Mouse (Mus musculus) WW6 (cell line): ENCODE data around the gene Nrf1.

ENCODE experiments used
- DNase-seq: peaks from one replicate; pipeline ENCODE4 v3.0.0-alpha.2; 2013; ENCODE audit warnings: low read depth, low spot score

Gene Nrf1

DNA sequence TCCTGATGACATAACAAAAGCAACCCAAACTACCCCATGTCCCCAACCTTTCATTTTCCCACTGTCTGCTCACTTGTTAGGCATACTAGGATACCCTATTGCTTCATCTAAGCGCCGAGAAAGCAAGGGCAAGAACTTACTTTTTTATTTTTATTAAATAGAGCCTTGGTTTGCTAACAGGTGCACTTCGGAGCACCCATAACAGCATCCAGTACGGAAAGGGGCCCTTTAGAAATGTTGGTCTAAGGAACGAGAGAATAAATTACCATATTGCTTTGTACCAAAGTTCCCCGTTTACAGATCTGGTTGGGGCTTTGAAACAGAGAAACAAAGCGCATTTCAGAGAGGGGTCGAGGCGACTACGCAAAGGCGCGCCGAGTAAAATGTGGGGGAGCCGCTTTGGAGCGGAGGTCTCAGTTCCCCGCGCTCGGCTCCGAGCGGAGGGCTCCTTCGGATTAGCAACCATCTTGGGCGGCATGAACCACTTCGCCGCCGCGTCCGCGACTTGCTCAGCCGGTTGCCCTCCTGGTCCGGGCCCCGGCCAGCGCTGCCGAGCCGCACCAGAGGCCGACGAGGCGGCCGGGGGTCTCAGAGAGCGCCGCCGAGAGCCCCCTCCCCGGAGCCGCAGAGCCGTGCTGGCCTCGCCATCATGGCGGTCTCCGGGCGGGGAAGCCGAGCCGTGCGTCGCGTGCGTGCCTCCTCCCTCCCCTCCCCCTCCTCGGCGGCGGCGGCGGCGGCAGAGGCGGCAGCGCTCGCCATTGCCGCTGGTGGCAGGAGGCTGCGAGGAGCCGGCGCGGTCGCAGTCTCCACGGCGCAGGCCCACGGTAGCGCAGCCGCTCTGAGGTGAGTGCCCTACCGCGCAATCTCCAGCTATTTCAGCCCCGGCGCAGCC lies at the start of gene Nrf1:
TSS of gene Nrf1 (plus strand) at position 718 of the 892 bp plus-strand sequence.
- DNase-seq, result no peak

DNA sequence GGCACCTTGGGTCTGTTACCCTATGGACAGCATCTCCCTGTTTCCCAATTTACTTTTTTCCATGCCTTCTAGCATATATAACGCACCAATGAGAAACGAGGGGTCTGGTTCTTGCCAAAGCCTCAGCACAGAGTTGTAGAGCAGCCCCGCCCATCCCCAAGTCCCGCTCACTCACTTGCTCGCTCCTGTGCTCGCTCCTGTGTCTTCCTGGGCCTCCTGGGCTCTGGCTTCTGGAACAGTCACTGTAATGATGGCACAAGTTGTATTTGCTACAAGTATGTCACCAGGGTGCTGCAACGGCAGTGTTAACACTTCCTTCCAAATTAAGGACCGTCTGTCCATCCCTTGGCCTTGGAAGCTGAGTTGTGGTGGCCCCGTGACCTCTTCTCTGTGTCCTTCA lies 49.6 kb upstream of the Nrf1 start:
- no peak for DNase-seq

DNA sequence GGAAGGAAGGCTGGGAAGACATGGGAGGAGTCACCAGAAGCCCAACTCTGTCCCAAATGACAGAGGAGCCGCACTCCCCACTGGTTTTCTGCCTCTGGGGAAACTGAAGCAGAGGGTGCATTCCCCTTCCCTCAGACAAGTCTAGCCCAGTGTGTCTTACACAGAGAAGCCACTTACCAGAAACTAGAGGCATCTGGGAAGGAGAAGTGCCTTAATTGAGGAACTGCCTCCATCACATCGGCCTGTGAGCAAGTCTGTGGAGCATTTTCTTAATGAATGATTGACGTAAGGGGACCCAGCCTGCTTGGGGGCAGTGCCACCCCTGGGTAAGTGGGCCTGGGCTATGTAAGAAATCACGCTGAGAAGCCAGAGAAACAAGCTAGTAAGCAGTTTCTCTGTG lies 49.0 kb upstream of the Nrf1 start:
- DNase-seq, result no peak

DNA sequence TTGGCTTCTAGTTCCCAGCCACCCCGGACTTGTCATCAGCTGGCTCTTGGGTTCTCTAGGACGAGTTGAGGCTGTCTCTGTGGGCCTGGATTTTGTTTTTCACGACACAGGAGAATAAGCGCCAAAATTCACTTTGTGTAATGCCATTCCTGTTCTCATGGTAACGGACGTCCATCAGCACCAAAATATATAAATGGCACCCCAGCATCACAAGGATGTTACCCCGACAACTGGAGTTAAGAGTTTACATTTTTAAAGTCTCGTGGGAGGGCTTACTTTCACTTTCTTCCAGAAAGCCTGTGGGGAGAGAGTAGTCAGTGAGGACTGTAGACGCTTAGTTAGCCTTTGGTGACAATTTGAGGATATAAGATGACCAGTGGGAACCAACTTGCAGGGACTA lies 45.2 kb upstream of the Nrf1 start:
- no peak for DNase-seq

DNA sequence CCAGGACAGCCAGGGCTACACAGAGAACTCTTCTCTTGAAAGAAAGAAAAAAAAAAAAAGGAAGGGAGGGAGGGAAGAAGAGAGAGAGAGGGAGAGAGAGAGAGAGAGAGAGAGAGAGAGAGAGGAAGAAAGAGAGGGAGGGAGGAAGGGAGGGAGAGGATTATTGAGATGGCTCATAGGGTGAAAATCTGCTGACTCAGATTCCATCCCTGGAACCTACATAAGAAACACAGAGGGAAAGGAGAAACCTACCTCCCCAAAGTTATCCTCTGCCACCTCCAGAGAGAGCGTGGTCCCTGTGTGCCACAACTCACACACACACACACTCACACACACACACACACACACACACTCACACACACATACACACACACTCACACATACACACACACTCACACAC lies 41.9 kb upstream of the Nrf1 start:
- no peak for DNase-seq

DNA sequence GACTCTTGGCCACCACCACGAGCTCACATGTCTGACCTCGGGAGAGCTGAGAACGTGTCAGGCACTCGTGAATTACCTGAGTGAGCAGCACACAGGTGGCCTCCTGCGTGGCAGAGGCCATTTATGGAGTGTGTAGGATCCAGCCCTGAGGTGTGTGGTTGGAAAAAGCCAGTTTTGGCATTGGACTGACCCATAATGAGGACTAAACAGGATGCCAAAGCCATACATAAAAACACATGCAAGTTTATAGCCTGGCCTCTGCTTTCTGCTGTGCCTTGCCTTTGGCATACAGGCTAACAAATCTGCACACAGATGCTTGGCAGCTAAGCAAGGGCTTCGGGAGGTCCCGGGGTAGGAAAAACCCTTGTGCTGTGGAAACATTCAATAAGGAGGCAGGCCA lies 38.6 kb upstream of the Nrf1 start:
- DNase-seq, result no peak

DNA sequence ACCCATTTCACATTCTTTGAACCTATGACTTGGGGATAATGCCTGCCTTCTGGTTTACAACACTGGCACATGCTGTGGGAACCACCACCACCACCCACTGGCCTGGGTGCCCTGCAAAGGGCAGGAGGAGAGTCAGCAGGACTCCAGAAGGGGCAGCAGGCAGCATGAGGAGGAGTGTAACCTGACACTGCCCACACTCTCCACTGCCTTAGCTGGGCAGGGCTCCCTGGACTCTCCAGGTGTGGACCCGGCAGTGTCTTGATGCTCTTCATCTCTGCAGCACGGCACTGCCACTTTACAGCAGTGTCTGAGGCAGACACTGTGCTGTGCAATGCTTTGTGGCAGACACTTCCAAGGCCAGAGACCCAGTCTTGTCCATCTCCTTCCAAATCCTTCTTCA lies 34.3 kb upstream of the Nrf1 start:
- DNase-seq, result no peak

DNA sequence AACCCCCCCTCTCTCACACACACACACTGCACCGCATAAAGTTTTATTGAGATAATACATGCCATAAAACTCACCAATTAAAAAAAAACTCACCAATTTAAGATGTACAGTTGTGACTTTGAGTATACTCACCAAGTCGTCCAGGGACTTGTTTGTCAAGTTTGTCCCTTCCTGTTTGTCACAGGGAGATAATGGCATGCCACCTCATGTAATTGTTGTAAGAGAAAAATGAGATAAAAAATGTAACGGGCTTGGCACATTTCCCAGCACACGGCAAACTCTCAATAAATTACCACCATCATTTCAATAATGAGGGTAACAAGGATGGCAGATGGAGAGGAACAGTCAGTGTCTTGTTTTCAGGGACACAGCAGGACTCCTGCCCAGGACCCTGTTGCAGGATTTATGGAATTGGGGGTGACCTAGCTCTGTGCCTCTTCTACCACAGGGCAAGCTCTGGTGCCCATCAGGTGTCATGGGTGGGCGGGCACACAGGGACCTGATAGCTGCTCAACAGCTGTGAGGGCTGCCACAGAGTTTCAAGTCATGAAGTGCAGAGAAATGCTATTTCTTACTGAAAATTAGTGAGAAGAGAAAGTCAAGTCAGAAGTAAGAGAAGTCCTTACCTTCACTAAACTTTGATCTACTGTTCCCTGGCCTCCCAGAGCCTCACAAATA lies 33.5 kb upstream of the Nrf1 start:
- no peak for DNase-seq

DNA sequence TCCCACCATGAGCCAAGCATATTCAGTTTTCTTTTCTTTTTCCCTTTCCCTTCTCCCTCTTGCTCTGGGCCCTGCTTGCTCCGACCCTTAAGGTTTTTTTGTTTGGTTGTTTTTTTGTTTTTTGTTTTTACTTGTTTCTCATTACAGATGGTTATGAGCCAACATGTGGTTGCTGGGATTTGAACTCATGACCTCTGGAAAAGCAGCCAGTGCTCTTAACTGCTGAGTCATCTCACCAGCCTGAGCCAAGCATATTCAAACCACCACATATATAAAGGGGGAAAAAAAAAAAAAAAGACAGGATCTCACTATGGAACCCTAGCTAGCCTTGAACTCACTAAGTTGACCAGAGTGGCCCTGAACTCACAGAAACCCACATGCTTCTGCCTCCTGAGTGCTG lies 26.5 kb upstream of the Nrf1 start:
- no peak for DNase-seq

DNA sequence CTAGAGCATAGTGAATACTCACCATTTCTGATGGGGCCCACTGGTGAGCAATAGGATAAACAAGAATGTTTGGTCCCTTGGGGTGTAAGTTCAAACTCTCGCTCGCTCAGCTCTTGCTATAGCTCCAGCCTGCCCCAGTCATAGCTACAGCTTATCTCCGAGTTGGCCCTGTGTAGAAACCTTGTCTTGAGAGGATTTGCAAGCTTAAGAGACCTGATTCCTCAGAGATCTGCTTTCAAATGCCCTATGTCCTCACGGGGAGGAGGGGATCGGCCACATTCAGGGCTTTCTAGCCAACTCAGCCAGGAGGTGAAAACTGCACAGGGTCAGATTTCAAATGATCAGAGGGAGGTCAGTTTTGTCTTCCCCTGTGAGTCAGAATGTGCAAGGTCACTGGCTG lies 26.1 kb upstream of the Nrf1 start:
- no peak for DNase-seq

DNA sequence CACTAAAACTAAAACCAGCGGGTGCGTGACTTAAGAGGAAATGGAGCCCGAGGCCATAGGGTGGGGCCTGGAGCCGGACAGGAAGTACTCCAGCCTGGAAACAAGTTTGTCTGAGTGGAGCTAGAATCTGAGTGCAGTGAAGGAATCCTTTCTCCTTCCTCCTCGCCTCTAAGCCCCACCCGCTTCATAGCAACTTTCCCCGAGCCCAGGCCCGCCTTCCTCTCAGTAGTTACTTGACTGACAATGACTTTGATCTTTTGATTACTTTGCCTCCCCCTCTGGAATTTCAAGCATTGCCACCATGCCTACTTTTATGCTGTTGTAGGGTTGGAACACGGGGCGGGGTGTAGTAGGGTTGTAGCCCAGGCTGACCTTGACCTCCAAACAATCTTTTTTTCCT lies 21.0 kb upstream of the Nrf1 start:
- peak; percentile 90 for DNase-seq

DNA sequence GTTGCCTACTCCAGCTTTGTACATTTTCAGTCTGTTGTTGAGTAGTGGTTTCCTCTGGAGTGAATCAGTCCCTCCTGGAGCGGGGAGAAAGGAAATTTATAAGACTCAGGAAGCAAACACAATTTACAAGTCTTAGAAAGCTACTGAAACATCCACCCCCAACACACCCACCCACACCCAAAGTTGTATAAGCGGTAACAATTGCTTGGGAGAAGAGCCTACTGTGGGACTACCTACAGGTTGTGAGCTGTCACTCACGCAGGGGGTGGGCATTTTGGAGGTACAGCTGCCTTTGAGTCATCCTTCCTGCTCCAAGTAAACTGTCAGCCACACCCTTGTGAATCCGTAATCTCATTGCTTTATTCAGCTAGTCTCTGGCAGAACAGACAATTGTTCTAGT lies 19.4 kb upstream of the Nrf1 start:
- DNase-seq, result no peak

DNA sequence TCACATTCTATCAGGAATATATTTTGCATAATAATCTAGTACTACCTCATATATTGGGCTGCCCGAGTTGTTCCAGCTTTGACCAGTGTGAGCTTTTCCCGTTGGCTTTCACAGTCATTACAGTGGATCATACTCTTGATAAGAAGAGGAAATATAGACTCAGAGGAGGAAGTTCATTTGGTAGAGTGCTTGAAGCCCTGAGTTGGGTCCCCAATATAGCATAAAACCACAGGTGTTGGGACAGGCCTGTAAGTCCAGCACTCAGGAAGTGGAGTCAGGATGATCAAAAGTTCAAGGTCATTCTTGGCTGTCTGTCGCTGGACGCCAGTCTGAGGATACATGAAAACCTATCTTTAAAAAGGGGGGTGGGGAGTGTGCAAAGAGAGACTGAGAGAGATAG lies 12.7 kb upstream of the Nrf1 start:
- no peak for DNase-seq

DNA sequence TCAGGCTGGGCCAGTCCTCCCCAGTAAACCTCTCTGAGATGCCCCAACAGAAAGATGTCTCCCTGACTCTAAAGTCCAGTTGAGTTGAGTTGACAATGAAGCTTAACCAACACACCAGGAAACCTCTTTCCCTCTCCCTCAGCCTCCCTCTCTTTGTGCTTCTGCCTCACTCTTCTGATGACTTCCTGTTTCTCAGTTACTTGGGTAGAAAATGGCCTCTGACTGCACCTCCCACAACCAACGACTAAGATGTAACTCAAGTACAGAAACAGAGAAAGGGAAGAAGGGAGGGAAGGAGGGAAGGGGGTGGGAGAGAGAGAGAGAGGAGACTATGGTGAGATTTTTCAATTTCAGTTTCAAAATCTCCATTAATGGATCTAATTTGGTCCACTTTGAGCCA lies 6.3 kb upstream of the Nrf1 start:
- DNase-seq, result no peak

DNA sequence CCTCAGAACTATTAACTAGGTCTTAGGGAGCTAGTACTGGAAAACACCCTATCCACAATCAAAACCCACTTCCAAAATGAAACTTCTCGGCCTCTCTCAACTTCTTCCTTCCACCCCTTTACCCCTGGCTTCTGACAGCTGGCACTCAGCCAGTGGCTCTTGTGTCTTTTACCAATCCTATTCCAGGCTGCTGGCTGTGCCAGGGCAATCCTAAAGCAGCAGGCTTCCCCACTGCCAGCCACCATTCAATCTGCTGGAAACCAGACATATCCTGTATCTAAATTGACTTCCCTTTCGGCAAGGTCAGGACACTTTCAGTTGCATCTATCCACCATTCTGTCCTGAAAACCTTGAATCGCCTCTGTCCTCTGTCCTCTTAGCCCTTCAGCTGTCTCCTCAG lies 5.3 kb upstream of the Nrf1 start:
- no peak for DNase-seq

DNA sequence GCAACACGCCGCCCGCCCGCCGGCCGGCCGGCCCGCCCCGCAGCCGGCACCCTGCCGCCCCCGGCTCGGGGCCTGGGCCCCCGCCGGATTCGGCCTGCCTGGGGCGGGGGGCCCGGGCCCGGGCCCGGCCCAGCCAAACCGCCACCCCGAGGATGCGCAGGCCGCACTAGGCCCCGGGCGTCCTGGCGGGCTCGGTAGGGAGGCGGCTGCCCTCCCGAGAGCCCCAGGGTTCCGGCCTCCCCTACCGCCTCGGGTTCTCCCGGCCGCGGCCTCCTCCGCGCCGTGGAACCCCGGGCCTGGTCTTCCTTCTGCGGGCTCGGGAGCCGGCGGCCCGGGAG lies 344 bp downstream of the Nrf1 start:
- no peak for DNase-seq

DNA sequence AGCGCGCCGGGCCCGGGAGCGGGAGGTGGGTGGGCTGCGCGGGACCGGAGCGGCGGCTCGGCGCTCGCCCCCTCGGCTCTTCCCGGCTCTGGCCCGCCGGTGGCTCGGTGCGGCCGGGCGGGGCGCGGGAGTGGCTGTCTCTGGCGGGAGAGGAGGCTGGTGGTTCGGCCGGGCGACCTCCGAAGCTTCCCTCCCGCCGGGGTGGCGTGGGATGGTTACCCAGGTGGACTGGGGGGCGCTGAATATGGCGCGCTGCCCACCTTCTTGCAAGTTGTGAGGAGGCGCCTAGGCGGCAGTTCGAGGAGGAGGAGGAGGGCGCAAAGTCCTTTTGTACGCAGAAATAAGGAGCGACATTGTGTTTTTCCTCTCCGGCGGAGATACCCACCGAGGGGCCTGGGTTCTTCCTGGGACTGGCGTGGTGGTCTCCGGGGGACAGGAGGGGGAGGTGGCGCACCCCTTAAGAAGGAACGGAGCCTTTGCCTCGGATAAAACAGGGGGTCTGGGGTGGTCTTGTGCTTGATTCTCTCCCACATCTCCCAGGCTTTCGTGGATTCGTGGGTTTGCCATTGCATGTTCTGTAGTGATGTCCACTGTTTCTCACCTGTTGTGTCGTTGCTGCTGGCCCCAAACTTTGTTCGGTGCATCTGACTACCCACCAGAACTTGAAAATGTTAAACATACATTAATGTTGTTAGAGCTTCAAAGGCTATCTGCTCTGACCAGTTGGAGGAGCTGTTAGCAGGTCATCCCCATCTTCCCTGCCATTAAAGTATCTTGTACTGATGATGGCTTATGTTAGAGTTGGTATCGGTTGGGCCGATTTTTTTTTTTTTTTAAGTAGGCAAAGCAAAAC lies 939 bp downstream of the Nrf1 start:
- no peak for DNase-seq

DNA sequence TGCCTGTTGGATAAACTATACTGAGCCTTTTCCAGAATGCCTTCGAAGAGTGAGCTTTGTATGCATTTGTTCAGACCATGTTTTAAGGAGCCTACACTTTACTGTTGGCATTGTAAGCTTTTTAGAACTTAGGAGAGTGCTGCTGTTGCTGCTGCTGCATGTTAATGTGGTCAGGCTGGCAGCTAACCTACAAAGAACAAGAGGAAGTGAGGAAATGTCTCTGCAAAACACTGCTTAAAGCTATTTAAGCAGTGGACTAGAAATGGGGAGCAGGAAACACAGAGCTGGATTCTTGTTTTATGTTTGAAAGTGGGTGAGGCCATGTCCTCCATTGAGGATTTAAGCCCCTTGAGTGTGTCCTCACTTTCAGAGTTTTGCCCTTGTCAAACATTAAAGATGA lies 5.3 kb downstream of the Nrf1 start:
- no peak for DNase-seq

DNA sequence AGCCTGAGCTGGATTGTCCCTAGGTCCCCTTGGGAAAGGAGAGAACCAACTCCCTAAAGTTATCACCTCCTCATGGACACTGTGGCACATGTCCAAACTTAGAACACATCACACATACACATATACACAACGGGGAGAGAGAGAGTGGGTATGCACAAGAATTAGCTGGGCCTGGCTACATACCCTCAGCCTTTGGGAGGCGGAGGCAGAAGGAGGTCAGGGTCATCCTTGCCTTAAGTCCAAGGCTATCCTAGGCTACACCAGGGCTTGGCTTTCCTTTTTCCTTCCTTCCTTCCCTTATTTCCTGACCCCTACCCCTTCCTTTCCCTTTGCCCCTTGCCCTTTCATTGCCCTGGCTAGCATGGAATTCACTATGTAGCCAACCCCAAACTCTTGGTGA lies 14.8 kb downstream of the Nrf1 start:
- DNase-seq, result no peak

DNA sequence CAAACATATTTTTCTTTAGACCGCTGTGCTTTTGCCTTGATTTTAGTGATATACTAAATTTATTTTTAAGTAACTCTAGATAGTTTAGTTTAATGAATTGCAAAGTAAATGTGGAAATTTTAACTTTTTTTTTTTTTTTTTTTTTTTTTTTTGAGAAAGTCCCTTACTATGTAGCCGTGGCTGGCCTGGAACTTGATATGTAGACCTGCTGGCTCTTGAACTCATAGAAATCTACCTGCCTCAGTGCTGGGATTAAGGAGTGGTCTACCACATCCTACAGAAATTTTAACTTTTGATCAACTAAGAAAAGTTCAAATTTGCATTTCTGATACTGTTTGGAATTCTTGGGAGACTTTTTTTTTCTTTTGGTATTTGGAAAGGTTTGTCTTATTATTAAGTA lies 17.6 kb downstream of the Nrf1 start:
- DNase-seq, result no peak

DNA sequence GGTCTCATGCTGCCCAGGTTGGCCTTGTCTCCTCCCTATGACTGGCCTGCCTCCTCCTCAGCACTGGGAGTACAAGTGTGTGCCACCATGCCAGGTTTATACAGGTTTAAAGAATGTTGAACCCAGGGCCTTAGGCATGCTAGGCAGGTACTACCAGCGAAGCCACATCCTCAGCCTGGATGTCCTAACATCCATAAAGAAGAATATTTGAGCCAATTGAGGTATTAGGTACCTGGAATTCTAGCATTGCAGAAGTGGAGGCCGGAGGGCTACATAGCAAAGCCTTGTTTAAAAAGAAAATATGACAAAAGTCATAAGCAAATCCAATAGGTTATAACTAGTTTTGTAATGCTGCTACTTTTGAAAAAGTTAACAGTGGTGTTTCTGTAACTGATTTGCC lies 19.0 kb downstream of the Nrf1 start:
- no peak for DNase-seq

DNA sequence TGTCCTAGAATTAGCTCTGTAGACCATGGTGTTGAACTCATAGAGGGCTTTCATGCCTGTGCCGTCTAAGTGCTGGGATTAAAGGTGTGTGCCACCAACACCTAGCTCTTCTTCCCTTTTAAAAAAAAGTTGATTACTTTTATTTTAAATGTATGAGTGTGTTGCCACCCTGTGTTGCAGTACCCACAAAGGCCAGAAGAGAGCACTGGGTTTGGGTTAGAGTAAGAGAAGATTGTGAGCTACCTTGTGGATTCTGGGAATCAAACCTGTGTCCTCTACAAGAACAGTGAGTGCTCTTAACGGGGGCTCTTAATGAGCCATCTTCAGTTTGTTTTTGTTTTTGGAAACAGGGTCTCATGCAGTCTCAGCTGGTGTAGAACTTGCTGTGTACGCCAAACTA lies 24.7 kb downstream of the Nrf1 start:
- DNase-seq, result no peak
